Mouse (Mus musculus) intestine, embryonic 16.5 days (tissue): Measurements from ENCODE around the gene Actl6a. TPM values are rescaled to one million over a fixed set of nuclear protein-coding genes. Genes with fewer than 3 reads are reported as not detected.

ENCODE experiments used
- ATAC-seq: fragments of 200-750 bp; cut with Nextera tagmentation; 2 replicates; pipeline ENCODE4 v1.8.0; 2017; ENCODE audit warnings: moderate TSS enrichment, moderate library complexity
- H3K27ac ChIP-seq: fragments of 300-500 bp; sonication (generic); 2 replicates; pipeline ENCODE4 v1.5.1; 2014; ENCODE audit warnings: mild to moderate bottlenecking, low read length
- H3K27me3 ChIP-seq: fragments of 300-500 bp; sonication (generic); replicated peaks from 2 replicates; pipeline ENCODE4 v1.6.1; 2014; ENCODE audit warnings: low read length, control low read depth, mixed read lengths; ENCODE audit not compliant: control insufficient read depth, insufficient read depth
- H3K36me3 ChIP-seq: fragments of 300-500 bp; sonication (generic); 2 replicates; pipeline ENCODE4 v1.6.1; 2014; ENCODE audit warnings: low read length, control low read depth; ENCODE audit not compliant: control insufficient read depth, insufficient read depth
- H3K4me1 ChIP-seq: fragments of 300-500 bp; sonication (generic); 2 replicates; pipeline ENCODE4 v1.6.1; 2014; ENCODE audit warnings: low read length, control low read depth, mixed read lengths; ENCODE audit not compliant: control insufficient read depth, insufficient read depth
- H3K4me2 ChIP-seq: fragments of 300-500 bp; sonication (generic); 2 replicates; pipeline ENCODE4 v1.6.1; 2014; ENCODE audit warnings: low read depth, low read length, control low read depth
- H3K4me3 ChIP-seq: fragments of 300-500 bp; sonication (generic); 2 replicates; pipeline ENCODE4 v1.5.1; 2014; ENCODE audit warnings: mild to moderate bottlenecking, low read length
- H3K9ac ChIP-seq: fragments of 300-500 bp; sonication (generic); 2 replicates; pipeline ENCODE4 v1.6.1; 2014; ENCODE audit warnings: low read depth, low read length
- H3K9me3 ChIP-seq: fragments of 300-500 bp; sonication (generic); 2 replicates; pipeline ENCODE4 v1.6.1; 2016; ENCODE audit warnings: low read length, control low read depth; ENCODE audit not compliant: control insufficient read depth
- WGBS: fragments of 180-500 bp; shearing (Covaris S2); extraction: QIAGEN DNeasy Blood & Tissue Kit; methylation state at CpG from one replicate; pipeline ENCODE4 v1.1.7; 2014; 5-methylcytosine and 5-hydroxymethylcytosine counted together
- polyA plus RNA-seq: library from polyadenylated mRNA; unstranded; fragments of >200 nt; fragmentation: Nextera tagmentation; extraction: Ambion mirVana; gene quantifications from 2 replicates; pipeline ENCODE4 v1.2.1, GENCODE M21; 2015

The Actl6a gene
- polyA plus RNA-seq, 1 experiment from 2014 or later: 130 TPM

DNA sequence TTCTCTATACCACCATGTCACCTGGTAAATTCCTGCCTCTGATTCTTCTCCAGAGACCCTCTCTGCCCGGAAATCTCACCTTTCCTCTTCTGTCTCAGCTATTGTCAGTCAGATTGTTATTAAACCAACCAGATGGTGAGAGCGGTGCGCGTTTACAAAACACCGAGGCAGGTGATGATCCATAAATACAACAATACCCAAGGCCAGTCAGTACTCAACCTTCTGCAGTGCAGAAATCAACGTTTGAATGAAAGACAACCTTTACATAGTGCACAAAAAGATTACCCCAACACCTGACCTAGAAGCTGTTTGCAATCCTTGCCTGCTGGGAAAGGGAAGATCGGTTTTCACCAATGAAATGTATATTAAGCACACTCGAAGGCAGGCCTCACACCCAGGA lies 56.9 kb downstream of the Actl6a start:
- no peak for ATAC-seq

DNA sequence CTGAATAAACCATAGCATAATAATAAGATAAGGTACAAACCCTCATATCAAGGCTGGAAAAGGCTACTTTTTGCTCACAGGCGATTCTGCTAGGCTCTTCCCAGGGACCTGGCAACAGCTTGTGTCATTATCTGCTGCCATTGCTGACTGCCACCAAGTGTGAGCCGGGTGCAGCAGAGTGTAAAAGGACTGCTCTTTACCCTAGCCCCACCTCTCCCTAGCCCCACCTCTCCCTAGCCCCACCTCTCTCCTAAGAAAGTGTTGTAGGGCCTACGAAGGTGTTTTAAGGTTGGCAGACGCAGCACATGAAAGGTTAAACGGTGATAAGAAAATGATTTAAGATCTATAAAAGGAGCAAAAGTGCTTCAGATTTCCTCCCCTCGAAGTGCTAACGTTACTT lies 57.8 kb downstream of the Actl6a start:
- no peak overlapping the region for H3K9ac ChIP-seq
- H3K36me3 ChIP-seq: no peaks in the 10 kb centered on the region
- peak; percentile 55; the same call in 1 of the 2 replicates for ATAC-seq
- no peak overlapping the region for H3K4me3 ChIP-seq
- no peaks in the 10 kb centered on the region for H3K4me1 ChIP-seq
- no peaks in the 10 kb centered on the region for H3K27me3 ChIP-seq
- no peaks in the 10 kb centered on the region for H3K9me3 ChIP-seq
- no peak overlapping the region for H3K4me2 ChIP-seq
- WGBS: 49% methylated on average over 7 of the region's 7 CpGs
- no peak overlapping the region for H3K27ac ChIP-seq

More for the DNA sequence above, 56.9 kb downstream of the Actl6a start:
- Histone ChIP-seq H3K27me3 (no peaks in the 10 kb centered on the region), H3K36me3 (no peaks in the 10 kb centered on the region), H3K4me1 (no peaks in the 10 kb centered on the region), H3K4me2 (no peak overlapping the region), H3K27ac (no peak overlapping the region), H3K9ac (no peak overlapping the region), H3K4me3 (no peak overlapping the region), H3K9me3 (no peaks in the 10 kb centered on the region)
- 59% methylated on average over 8 of the region's 8 CpGs for WGBS

DNA sequence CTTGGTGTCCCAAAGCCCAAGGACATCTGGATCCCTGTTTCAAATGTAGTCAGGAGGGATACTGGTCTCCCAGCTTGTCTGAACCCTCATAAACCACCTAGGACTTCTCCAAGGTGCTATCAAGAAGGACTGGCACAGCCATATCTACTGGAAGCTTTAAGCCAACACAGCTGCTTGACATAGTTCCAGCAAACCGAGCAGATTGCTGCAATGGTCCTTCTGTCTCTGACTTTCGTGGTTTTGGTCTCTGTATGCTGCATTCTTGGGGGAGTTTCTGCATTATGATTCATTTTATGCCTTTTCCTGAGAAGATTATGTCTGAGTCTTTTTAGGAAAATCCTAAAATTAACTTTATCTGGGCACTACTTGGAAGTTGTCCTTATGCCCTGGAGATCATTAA lies 64.7 kb downstream of the Actl6a start:
- no peaks in the 10 kb centered on the region for H3K27me3 ChIP-seq
- no peak overlapping the region for H3K4me2 ChIP-seq
- 58% methylated on average over 2 of the region's 2 CpGs for WGBS
- no peak for ATAC-seq
- H3K9me3 ChIP-seq: no peaks in the 10 kb centered on the region
- no peaks in the 10 kb centered on the region for H3K36me3 ChIP-seq
- no peak overlapping the region for H3K27ac ChIP-seq
- H3K9ac ChIP-seq: no peak overlapping the region
- no peak overlapping the region for H3K4me3 ChIP-seq
- no peaks in the 10 kb centered on the region for H3K4me1 ChIP-seq

Other genes with a start within 250 kb of the Actl6a start
- gene Kcnmb3, start 214.1 kb upstream of the Actl6a start, polyA plus RNA-seq: not detected in 2 replicates
- 27.3 and 27.8 TPM in 2 replicates for gene Zfp639, start 196.0 kb upstream of the Actl6a start, polyA plus RNA-seq
- gene Mfn1, start 176.8 kb upstream of the Actl6a start, polyA plus RNA-seq: 27.7 and 29.4 TPM in 2 replicates
- gene Gnb4, start 89.7 kb upstream of the Actl6a start, polyA plus RNA-seq: 43.4 and 44.4 TPM in 2 replicates
- gene Ndufb5, start 30.7 kb downstream of the Actl6a start, polyA plus RNA-seq: 401 and 405 TPM in 2 replicates
- 36.1 and 39.4 TPM in 2 replicates for gene Mrpl47, start 31.3 kb downstream of the Actl6a start, polyA plus RNA-seq
- 1.5 and 3.2 TPM in 2 replicates for gene Usp13, start 111.2 kb downstream of the Actl6a start, polyA plus RNA-seq